Mouse (Mus musculus): ENCODE measurements around the gene Clic5. TPM values are rescaled to one million over a fixed set of nuclear protein-coding genes. Genes with fewer than 3 reads are reported as not detected.
"Not testable (repeated sequence)": the region's sequence is repeated elsewhere in the genome, so short reads cannot be mapped to it uniquely, and the experiment has no call there.

Clic5 gene
- polyA plus RNA-seq, 1 experiment from 2014 or later = 0.22 TPM

DNA sequence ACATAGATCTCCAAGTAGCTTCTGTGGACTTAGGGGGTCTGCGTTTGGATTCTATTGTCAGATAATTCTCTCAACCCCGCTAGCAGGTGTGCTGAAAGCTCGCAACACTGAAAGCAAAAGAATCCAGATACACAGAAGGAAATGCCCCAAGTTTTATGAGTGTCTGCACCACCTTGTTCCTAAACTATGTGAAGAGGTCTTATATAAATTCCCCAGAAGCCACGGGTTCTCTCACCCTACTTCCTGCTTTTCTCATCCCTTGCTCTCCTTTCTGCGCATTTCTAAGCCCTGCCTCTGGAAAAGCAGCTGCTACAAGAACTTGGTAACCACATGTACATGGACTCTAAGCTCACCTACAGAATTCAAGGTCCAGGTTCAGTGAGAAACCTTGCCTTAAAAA, 25.4 kb upstream of the Clic5 start:
- ATAC-seq = no peak
- POLR2A ChIA-PET = no interaction called here
- CTCF ChIA-PET = no interaction called here
- no peak for TF ChIP-seq CTCF (IDR thresholded peaks at IDR 0.05)
- DNase-seq (ENCODE audit: low read depth, low spot score) = no peak
- in situ Hi-C loops (cut with MboI; ENCODE audit: low pct_unique_long_range_greater_than_20kb) = no loop called here
- no peaks in the 10 kb centered on the region for H3K27me3 ChIP-seq

DNA sequence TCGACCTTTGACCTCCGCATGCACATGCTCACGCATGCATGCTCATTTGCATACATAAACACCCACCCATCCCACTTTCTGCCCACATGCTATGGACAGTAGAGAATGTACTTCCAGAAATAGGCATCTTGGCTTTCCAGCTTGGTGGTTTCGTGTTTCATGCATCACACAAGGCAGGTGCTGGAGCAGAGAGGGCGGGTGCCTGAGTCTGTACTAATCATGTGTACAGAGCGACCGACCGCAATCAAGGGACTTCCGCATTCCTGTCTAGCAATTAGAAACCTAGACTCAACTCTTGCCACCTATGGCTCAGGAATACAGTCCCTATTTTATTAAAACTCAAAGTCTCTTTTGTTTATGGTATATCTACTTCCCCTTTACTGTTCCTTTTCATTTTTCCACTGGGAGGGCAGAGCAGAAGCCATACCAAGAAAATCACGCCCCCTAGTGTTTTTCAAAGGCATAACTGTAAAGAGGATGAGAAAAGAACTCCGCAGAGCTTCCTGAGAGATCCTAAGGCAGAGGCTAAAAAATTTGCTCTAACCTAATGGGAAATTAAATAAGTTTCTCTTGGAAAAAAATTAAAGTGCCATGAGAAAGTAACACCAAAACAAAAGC, 22.5 kb upstream of the Clic5 start:
- POLR2A ChIA-PET = no interaction called here

DNA sequence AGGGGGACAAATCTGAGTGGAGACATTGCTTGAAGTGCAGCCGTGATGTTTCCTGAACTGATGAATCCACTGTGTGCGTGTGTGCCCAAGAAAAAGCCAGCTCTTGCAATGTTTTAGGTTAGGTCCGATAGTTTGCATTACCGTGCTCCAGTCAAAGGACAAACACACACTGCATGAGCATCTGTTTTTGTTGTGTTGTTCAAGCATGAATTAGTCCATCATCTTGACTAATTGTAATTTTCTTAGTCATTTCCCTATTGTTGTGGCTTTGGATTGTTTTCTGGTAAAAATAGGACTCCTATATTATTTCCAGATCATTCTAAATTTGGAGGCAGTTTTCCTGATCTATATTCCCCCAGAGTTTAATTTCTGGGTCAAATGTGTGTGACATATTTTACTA, 18.7 kb upstream of the Clic5 start:
- DNase-seq (ENCODE audit: low read depth, low spot score) = no peak
- TF ChIP-seq CTCF (IDR thresholded peaks at IDR 0.05) = no peak
- CTCF ChIA-PET = no interaction called here
- in situ Hi-C loops (cut with MboI; ENCODE audit: low pct_unique_long_range_greater_than_20kb) = no loop called here
- POLR2A ChIA-PET = no interaction called here
- no peaks in the 10 kb centered on the region for H3K27me3 ChIP-seq
- ATAC-seq = no peak

More for the DNA sequence above, 22.5 kb upstream of the Clic5 start:
- CTCF ChIA-PET = interaction anchor here (1.1 kb wide), 1 partner anchor 15 kb away, joined by 3 read pairs; no protein-coding TSS in a partner anchor
- DNase-seq (ENCODE audit: low read depth, low spot score) (no peak), ATAC-seq (no peak)
- in situ Hi-C loops (cut with MboI; ENCODE audit: low pct_unique_long_range_greater_than_20kb) = no loop called here
- no peaks in the 10 kb centered on the region for H3K27me3 ChIP-seq
- peak; percentile 26 for TF ChIP-seq CTCF (IDR thresholded peaks at IDR 0.05)

DNA sequence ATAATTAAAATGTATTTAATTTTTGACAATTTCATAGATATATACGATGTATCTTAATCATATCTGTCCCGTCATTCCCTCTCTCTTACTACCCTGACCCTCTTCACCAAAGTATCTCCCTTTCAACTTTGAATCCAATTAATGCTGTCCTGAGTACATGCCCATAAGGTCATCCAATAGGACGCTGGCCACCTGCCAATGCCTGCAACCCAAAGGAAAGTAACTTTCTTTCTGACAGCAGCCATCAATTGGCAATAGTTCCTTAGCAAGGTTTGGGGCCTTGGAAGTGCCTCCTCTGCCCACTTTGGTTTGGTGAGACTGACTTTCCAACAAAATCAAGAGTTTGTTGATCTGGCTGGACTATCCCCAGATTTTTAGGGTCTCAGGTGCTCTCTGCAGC, 18.1 kb upstream of the Clic5 start:
- TF ChIP-seq CTCF (IDR thresholded peaks at IDR 0.05) = no peak
- H3K27me3 ChIP-seq = no peaks in the 10 kb centered on the region
- ChIA-PET CTCF (interaction anchor here (1.3 kb wide), 1 partner anchor 15 kb away, joined by 3 read pairs; no protein-coding TSS in a partner anchor), POLR2A (no interaction called here)
- in situ Hi-C loops (cut with MboI; ENCODE audit: low pct_unique_long_range_greater_than_20kb) = no loop called here
- ATAC-seq (no peak), DNase-seq (ENCODE audit: low read depth, low spot score) (no peak)

DNA sequence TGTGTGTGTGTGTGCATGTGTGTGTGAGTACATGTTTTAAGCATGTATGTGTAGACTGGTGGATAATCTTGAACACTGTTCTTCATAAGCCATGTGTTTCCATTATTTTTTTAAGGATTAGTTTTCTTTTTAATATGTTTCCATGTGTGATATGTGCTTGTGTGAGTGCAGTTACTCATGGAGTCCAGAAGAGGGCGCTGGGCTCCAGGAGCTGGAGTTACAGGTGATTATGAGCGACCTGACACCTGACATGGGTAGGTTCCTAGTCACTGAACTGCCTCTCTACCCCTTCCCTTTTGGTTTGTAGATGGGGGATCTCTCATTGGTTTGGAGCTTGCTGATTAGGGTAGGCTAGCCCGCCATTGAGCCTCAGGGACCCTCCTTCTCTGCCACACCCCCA, 16.5 kb upstream of the Clic5 start:
- H3K27me3 ChIP-seq = no peaks in the 10 kb centered on the region
- DNase-seq (ENCODE audit: low read depth, low spot score) (no peak), ATAC-seq (no peak)
- POLR2A ChIA-PET = interaction anchor here (0.6 kb wide), 1 partner anchor 27 kb away, joined by 3 read pairs; no protein-coding TSS in a partner anchor
- CTCF ChIA-PET = no interaction called here
- TF ChIP-seq CTCF (IDR thresholded peaks at IDR 0.05) = peak; percentile 32
- in situ Hi-C loops (cut with MboI; ENCODE audit: low pct_unique_long_range_greater_than_20kb) = no loop called here

DNA sequence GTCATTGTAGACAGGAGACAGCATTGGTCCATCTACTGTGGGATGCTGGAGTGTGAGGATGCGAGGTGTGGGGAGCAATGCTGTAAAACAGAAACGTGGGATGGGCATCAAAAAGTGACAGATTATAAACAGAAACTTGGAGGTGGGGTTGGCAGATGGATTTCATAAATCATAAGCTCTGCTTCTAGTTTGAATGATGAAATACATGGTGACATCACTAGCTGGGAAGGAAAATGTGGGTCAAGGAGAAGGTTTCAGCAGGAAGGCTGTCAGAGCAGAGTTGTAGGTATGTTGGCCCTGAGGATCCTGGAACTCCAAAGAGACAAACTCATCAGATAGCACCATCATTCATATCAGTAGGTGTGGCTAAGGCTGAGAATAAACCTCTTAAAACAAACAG, 15.0 kb upstream of the Clic5 start:
- no peak for TF ChIP-seq CTCF (IDR thresholded peaks at IDR 0.05)
- POLR2A ChIA-PET = no interaction called here
- CTCF ChIA-PET = interaction anchor here (0.9 kb wide), 1 partner anchor 14 kb away, joined by 3 read pairs; no protein-coding TSS in a partner anchor
- no peaks in the 10 kb centered on the region for H3K27me3 ChIP-seq
- ATAC-seq (no peak), DNase-seq (ENCODE audit: low read depth, low spot score) (no peak)
- in situ Hi-C loops (cut with MboI; ENCODE audit: low pct_unique_long_range_greater_than_20kb) = no loop called here

DNA sequence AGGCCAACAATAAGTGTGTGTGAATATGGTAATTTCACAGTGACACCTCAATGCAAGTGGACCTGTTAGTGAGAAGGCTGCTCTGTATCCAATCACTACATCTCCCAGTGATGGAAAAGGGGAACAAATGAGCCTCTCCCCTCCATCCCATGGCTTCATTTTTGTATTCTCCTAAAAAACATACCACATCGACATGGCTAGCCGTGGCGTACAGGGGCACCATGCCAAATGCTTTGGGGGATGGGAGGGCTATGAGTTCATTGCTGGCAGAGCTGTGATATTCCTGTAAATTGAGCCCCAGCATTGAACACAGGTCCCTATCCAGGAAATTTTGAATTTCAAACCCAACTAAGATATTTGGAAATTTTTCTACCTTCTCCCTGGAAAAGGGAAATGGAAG, 11.1 kb upstream of the Clic5 start:
- DNase-seq (ENCODE audit: low read depth, low spot score) (no peak), ATAC-seq (no peak)
- CTCF ChIA-PET = no interaction called here
- H3K27me3 ChIP-seq = no peaks in the 10 kb centered on the region
- in situ Hi-C loops (cut with MboI; ENCODE audit: low pct_unique_long_range_greater_than_20kb) = no loop called here
- no peak for TF ChIP-seq CTCF (IDR thresholded peaks at IDR 0.05)
- POLR2A ChIA-PET = no interaction called here

DNA sequence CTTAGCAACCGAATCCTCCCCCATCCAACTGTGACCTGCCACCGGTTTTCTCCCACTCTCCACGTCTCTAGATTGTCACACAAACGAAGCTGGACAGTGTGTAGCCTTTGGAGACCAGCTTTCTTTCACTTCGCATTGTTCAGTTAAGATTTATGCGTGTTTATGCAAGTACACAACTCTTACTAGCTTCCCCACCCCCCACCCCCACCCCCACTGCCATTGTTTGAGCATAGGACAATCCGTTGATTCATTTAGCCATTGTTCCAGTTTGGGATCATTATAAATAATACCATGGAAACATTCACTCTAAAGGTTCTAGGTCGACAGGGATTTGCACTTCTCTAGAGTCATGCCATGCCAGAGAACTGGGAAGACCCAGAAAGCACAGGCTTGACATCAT, 7.0 kb upstream of the Clic5 start:
- POLR2A ChIA-PET = no interaction called here
- in situ Hi-C loops (cut with MboI; ENCODE audit: low pct_unique_long_range_greater_than_20kb) = no loop called here
- no peak for ATAC-seq
- no peak for TF ChIP-seq CTCF (IDR thresholded peaks at IDR 0.05)
- no peak for DNase-seq (ENCODE audit: low read depth, low spot score)
- no peaks in the 10 kb centered on the region for H3K27me3 ChIP-seq
- CTCF ChIA-PET = interaction anchor here (0.9 kb wide), 1 partner anchor 66 kb away, joined by 3 read pairs; no protein-coding TSS in a partner anchor

DNA sequence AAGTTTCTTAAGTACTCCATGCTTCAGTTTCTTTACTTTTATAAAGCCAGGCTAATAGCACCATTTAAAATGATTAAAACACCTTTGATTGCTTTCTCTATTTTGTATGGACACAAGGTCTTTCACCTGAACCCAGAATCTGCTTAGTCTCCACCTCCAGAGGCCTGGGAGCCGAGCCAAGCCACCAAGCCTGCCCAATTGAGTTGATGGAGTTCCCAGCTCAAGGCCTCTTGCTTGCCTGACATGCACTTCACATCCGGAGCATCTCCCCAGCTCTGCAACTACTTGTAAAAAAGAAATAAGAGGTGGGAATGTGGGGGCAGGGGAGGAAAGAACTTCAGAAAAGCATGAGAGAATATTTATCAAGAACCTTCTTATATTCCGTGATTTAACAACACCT, 1.5 kb upstream of the Clic5 start:
- no peak for TF ChIP-seq CTCF (IDR thresholded peaks at IDR 0.05)
- DNase-seq (ENCODE audit: low read depth, low spot score) (no peak), ATAC-seq (no peak)
- in situ Hi-C loops (cut with MboI; ENCODE audit: low pct_unique_long_range_greater_than_20kb) = no loop called here
- H3K27me3 ChIP-seq = no peaks in the 10 kb centered on the region
- CTCF ChIA-PET = interaction anchor here (0.8 kb wide), 1 partner anchor 13 kb away, joined by 3 read pairs; no protein-coding TSS in a partner anchor
- POLR2A ChIA-PET = no interaction called here

DNA sequence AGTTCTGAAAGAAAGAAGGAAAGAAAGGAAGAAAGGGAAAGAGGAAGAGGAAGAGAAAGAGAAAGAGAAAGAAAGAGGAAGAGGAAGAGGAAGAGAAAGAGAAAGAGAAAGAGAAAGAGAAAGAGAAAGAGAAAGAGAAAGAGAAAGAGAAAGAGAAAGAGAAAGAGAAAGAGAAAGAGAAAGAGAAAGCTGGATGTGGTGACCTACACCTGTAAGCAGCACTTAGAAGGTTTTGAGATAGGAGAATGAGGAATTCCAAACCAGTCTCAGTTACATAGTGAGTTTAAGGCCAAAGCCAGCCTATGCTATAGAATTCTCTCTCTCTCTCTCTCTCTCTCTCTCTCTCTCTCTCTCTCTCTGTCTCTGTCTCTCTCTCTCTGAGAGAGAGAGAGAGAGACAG, 847 bp upstream of the Clic5 start:
- CTCF ChIA-PET = interaction anchor here (0.8 to 1.4 kb wide), 2 partner anchors 8 to 14 kb away, joined by 3 read pairs; no protein-coding TSS in a partner anchor
- DNase-seq (ENCODE audit: low read depth, low spot score); H3K27me3 ChIP-seq; in situ Hi-C loops (cut with MboI; ENCODE audit: low pct_unique_long_range_greater_than_20kb); ATAC-seq: not testable (repeated sequence)
- POLR2A ChIA-PET = interaction anchor here (0.7 to 1.1 kb wide), 2 partner anchors 9 to 19 kb away, joined by 4 to 5 read pairs; no protein-coding TSS in a partner anchor

DNA sequence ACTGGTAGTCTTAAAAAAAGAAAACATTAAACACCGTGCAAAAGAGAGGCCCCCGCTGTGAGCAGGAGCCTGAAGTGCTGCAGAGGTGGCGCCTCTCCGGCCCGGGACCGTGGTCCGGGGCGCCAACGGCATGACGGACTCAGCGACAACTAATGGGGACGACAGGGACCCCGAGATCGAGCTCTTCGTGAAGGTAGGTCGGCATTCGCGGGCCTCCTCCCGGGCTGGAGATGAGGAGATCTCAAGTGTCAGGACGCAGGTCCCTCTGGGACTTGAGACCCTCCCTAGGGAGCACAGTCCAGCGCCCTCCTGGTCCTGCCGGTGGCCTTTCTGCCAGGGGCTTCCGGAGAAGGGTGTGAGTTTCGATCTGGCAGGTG, 373 bp downstream of the Clic5 start:
- in situ Hi-C loops (cut with MboI; ENCODE audit: low pct_unique_long_range_greater_than_20kb) = no loop called here
- TF ChIP-seq CTCF (IDR thresholded peaks at IDR 0.05) = no peak
- ATAC-seq (peak; percentile 8), DNase-seq (ENCODE audit: low read depth, low spot score) (no peak)
- no peaks in the 10 kb centered on the region for H3K27me3 ChIP-seq
- ChIA-PET CTCF (interaction anchor here (0.7 to 1.4 kb wide), 2 partner anchors 10 to 50 kb away, joined by 3 read pairs; no protein-coding TSS in a partner anchor), POLR2A (interaction anchor here (1.1 kb wide), 1 partner anchor 10 kb away, joined by 4 read pairs; no protein-coding TSS in a partner anchor)
